Mouse (Mus musculus) kidney, embryonic 16.5 days (tissue): ENCODE measurements around the gene Edar. TPM values are rescaled to one million over a fixed set of nuclear protein-coding genes. Genes with fewer than 3 reads are reported as not detected.
"Not testable (repeated sequence)": the region's sequence is repeated elsewhere in the genome, so short reads cannot be mapped to it uniquely, and the experiment has no call there.

ENCODE experiments used
- ATAC-seq: fragments of 200-750 bp; cut with Nextera tagmentation; 2 replicates; pipeline ENCODE4 v1.8.0; 2017; ENCODE audit warnings: moderate TSS enrichment; ENCODE audit not compliant: low FRiP score, low TSS enrichment
- H3K27ac ChIP-seq: fragments of 300-500 bp; sonication (generic); 2 replicates; pipeline ENCODE4 v1.5.1; 2014; ENCODE audit warnings: low read length
- H3K27me3 ChIP-seq: fragments of 300-500 bp; sonication (generic); 2 replicates; pipeline ENCODE4 v1.6.1; 2014; ENCODE audit warnings: low read length, control low read depth, mixed read lengths; ENCODE audit not compliant: insufficient read depth
- H3K36me3 ChIP-seq: fragments of 300-500 bp; sonication (generic); 2 replicates; pipeline ENCODE4 v1.6.1; 2014; ENCODE audit warnings: low read length, control low read depth, mixed read lengths; ENCODE audit not compliant: insufficient read depth
- H3K4me1 ChIP-seq: fragments of 300-500 bp; sonication (generic); 2 replicates; pipeline ENCODE4 v1.6.1; 2014; ENCODE audit warnings: low read length, control low read depth, mixed read lengths; ENCODE audit not compliant: insufficient read depth
- H3K4me2 ChIP-seq: fragments of 300-500 bp; sonication (generic); replicated peaks from 2 replicates; pipeline ENCODE4 v1.6.1; 2014; ENCODE audit warnings: low read depth, low read length
- H3K4me3 ChIP-seq: fragments of 300-500 bp; sonication (generic); 2 replicates; pipeline ENCODE4 v1.5.1; 2014; ENCODE audit warnings: mild to moderate bottlenecking, low read length
- H3K9ac ChIP-seq: fragments of 300-500 bp; sonication (generic); replicated peaks from 2 replicates; pipeline ENCODE4 v1.6.1; 2014; ENCODE audit warnings: low read length
- H3K9me3 ChIP-seq: fragments of 300-500 bp; sonication (generic); 2 replicates; pipeline ENCODE4 v1.6.1; 2016; ENCODE audit warnings: low read length, control low read depth
- WGBS: fragments of 180-500 bp; shearing (Covaris S2); extraction: QIAGEN DNeasy Blood & Tissue Kit; methylation state at CpG from one replicate; pipeline ENCODE4 v1.1.7; 2014; 5-methylcytosine and 5-hydroxymethylcytosine counted together
- polyA plus RNA-seq: library from polyadenylated mRNA; unstranded; fragments of >200 nt; fragmentation: Nextera tagmentation; extraction: Ambion mirVana; gene quantifications from 2 replicates; pipeline ENCODE4 v1.2.1, GENCODE M21; 2015

Gene Edar
- 0.40 and 0.45 TPM in 2 replicates for polyA plus RNA-seq

DNA sequence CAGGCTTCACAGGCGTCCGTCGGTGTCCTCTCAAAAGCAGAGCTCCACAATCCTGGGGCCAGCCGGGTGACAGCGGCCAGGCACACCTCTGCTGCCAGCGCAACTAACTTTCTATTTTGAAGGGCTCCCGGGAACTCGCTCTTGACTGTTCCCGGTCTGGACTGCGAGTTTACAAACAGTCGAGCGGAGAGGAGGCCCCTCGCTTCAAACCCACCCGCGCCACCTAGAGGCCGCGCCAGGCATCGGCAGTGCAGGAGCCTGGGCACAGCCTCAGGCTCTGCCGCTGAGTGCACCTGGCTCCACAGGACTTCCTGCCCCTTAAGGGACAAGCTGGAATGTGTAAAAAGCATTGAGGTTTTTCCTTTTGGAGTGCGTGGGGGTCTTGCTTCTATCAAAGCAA, at the start of gene Edar:
Gene Edar (minus strand): TSS at position 122 of the 400 bp plus-strand sequence.
- no peaks in the 10 kb centered on the region for H3K9me3 ChIP-seq
- H3K36me3 ChIP-seq: no peaks in the 10 kb centered on the region
- 2% methylated on average over 20 of the region's 20 CpGs for WGBS
- peak within 1 kb of the TSS; percentile 43 for H3K4me3 ChIP-seq
- H3K4me2 ChIP-seq: peak within 1 kb of the TSS; percentile 56
- no peaks in the 10 kb centered on the region for H3K27me3 ChIP-seq
- peak within 1 kb of the TSS; percentile 48; the same call in 1 of the 2 replicates for H3K9ac ChIP-seq
- ATAC-seq: peak; percentile 92
- H3K27ac ChIP-seq: no peak within 1 kb of the TSS
- no peaks in the 10 kb centered on the region for H3K4me1 ChIP-seq

- not testable (repeated sequence) for H3K36me3 ChIP-seq, H3K4me2 ChIP-seq, H3K9me3 ChIP-seq, H3K4me1 ChIP-seq, H3K4me3 ChIP-seq, ATAC-seq, H3K27ac ChIP-seq, H3K9ac ChIP-seq, H3K27me3 ChIP-seq
Observed at GRCm38 (mm10) chr10:58718110-58718509, 42.7 kb upstream of the Edar start, which contains the start of gene Gm17542. Gene Gm17542 (minus strand): TSS chr10:58718210.

GRCm38 (mm10) chr10:58714789-58715148, 39.3 kb upstream of the Edar start:
- ATAC-seq: no peak
- peak overlapping the region; percentile 41 for H3K4me3 ChIP-seq
- peak overlapping the region; percentile 66 for H3K4me2 ChIP-seq
- WGBS: 35% methylated on average over 3 of the region's 3 CpGs
- no peaks in the 10 kb centered on the region for H3K36me3 ChIP-seq
- peaks cover 8% of the 10 kb centered on the region for H3K4me1 ChIP-seq
- peak overlapping the region; percentile 0; the same call in 1 of the 2 replicates for H3K27ac ChIP-seq
- H3K9ac ChIP-seq: no peak overlapping the region
- no peaks in the 10 kb centered on the region for H3K27me3 ChIP-seq
- H3K9me3 ChIP-seq: 0 out of 2 replicates have a peak, but pooled peaks cover 3% of the 10 kb centered on the region

- peak overlapping the region; percentile 41 for H3K4me3 ChIP-seq
- H3K9me3 ChIP-seq: 0 out of 2 replicates have a peak, but pooled peaks cover 3% of the 10 kb centered on the region
- no peaks in the 10 kb centered on the region for H3K27me3 ChIP-seq
- H3K27ac ChIP-seq: peak overlapping the region; percentile 0; the same call in 1 of the 2 replicates
- H3K4me1 ChIP-seq: peaks cover 8% of the 10 kb centered on the region
- H3K36me3 ChIP-seq: no peaks in the 10 kb centered on the region
- peak overlapping the region; percentile 66 for H3K4me2 ChIP-seq
- peak; percentile 82; the same call in 1 of the 2 replicates for ATAC-seq
- H3K9ac ChIP-seq: peak overlapping the region; percentile 52
- 9% methylated on average over 24 of the region's 24 CpGs for WGBS
Observed at GRCm38 (mm10) chr10:58713855-58714788, 38.7 kb upstream of the Edar start.

GRCm38 (mm10) chr10:58713225-58713624, 37.8 kb upstream of the Edar start:
- no peak for ATAC-seq
- H3K9ac ChIP-seq: no peak overlapping the region
- H3K4me1 ChIP-seq: peaks cover 8% of the 10 kb centered on the region
- 93% methylated on average over 7 of the region's 7 CpGs for WGBS
- no peak overlapping the region for H3K4me3 ChIP-seq
- no peak overlapping the region for H3K4me2 ChIP-seq
- 0 out of 2 replicates have a peak, but pooled peaks cover 3% of the 10 kb centered on the region for H3K9me3 ChIP-seq
- no peak overlapping the region for H3K27ac ChIP-seq
- H3K27me3 ChIP-seq: no peaks in the 10 kb centered on the region
- no peaks in the 10 kb centered on the region for H3K36me3 ChIP-seq

GRCm38 (mm10) chr10:58709021-58709420, 33.6 kb upstream of the Edar start:
- Histone ChIP-seq H3K27ac (no peak overlapping the region), H3K27me3 (no peaks in the 10 kb centered on the region), H3K4me3 (no peak overlapping the region), H3K9ac (no peak overlapping the region), H3K9me3 (no peaks in the 10 kb centered on the region; the same call in 1 of the 2 replicates), H3K4me2 (no peak overlapping the region), H3K4me1 (peaks cover 4% of the 10 kb centered on the region), H3K36me3 (no peaks in the 10 kb centered on the region)
- WGBS: 88% methylated on average over 4 of the region's 4 CpGs
- no peak for ATAC-seq

DNA sequence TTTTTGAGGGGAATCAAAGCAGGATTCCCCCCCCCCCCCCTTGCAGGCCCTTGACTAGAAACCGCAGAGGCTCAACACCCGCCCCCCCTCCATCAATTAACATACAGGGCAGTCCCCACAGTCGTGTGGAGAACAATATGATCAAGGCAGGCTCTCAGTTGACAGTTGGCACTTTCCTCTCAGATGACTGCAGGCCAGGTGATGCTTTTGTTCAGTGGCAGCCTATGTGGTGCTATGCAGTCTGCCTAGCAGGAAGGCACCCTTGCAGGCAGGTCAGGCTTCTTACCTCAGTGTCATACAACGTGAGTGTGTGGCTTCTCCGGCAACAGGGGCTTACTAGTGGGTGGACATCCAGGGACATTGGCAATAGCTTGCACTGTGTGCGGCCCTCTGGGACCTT, 25.1 kb upstream of the Edar start:
- Histone ChIP-seq H3K4me1 (no peaks in the 10 kb centered on the region), H3K27ac (no peak overlapping the region), H3K9ac (no peak overlapping the region), H3K4me3 (no peak overlapping the region), H3K9me3 (0 out of 2 replicates have a peak, but pooled peaks cover 3% of the 10 kb centered on the region), H3K36me3 (no peaks in the 10 kb centered on the region), H3K4me2 (no peak overlapping the region), H3K27me3 (no peaks in the 10 kb centered on the region)
- WGBS: 47% methylated on average over 6 of the region's 6 CpGs
- no peak for ATAC-seq

- 27% methylated on average over 4 of the region's 4 CpGs for WGBS
- 0 out of 2 replicates have a peak, but pooled peaks cover 3% of the 10 kb centered on the region for H3K9me3 ChIP-seq
- H3K4me2 ChIP-seq: no peak overlapping the region
- no peaks in the 10 kb centered on the region for H3K36me3 ChIP-seq
- no peaks in the 10 kb centered on the region for H3K27me3 ChIP-seq
- ATAC-seq: no peak
- H3K4me1 ChIP-seq: no peaks in the 10 kb centered on the region
- no peak overlapping the region for H3K4me3 ChIP-seq
- no peak overlapping the region for H3K27ac ChIP-seq
- no peak overlapping the region for H3K9ac ChIP-seq
Observed at GRCm38 (mm10) chr10:58700160-58700559, 24.7 kb upstream of the Edar start.

GRCm38 (mm10) chr10:58698955-58699354, 23.5 kb upstream of the Edar start:
- 88% methylated on average over 4 of the region's 4 CpGs for WGBS
- Histone ChIP-seq H3K4me2 (no peak overlapping the region), H3K4me1 (no peaks in the 10 kb centered on the region), H3K27ac (no peak overlapping the region), H3K4me3 (no peak overlapping the region), H3K27me3 (no peaks in the 10 kb centered on the region), H3K36me3 (no peaks in the 10 kb centered on the region), H3K9ac (no peak overlapping the region), H3K9me3 (0 out of 2 replicates have a peak, but pooled peaks cover 3% of the 10 kb centered on the region)
- ATAC-seq: no peak

DNA sequence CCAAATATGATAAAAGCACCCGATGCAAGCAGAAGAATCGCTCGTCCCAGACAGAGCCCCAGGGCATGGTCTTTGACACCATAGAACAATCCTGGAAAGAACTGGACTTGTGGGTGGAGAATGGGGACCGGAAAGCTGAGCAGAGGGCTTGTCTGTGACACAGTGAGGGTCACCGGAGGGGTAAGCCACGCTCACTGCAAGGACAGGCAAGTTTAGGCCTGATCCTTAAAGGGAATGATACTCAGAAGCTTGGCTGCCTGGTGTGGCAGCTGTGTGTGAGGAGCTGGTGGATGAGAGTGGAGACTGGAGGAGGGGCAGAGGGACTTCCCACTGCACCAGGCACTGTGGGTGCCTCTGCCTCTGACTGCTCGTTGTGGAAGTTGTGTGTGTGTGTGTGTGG, 15.6 kb upstream of the Edar start:
- ATAC-seq: no peak
- Histone ChIP-seq H3K27ac (no peak overlapping the region), H3K4me3 (no peak overlapping the region), H3K4me1 (no peaks in the 10 kb centered on the region), H3K9ac (no peak overlapping the region), H3K36me3 (no peaks in the 10 kb centered on the region), H3K9me3 (no peaks in the 10 kb centered on the region), H3K27me3 (no peaks in the 10 kb centered on the region), H3K4me2 (no peak overlapping the region)
- 70% methylated on average over 6 of the region's 7 CpGs for WGBS
